Mouse (Mus musculus) adrenal gland (tissue): Measurements from ENCODE around the gene Rad51b.

Experiments used
- intact Hi-C: fragments of 180-260 bp; cut with DNase I; formaldehyde crosslinking; loops from one replicate; pipeline ENCODE4 v1.15.1; 2025

Rad51b gene

GRCm38 (mm10) chr12:79433724-79434442 lies 136.8 kb downstream of the Rad51b start:
- intact Hi-C loops, result no loop called here

- intact Hi-C loops, result no loop called here
These were observed 138.4 kb downstream of the Rad51b start for GRCm38 (mm10) chr12:79435474-79435873.

- intact Hi-C loops, result no loop called here
These were observed 139.0 kb downstream of the Rad51b start for GRCm38 (mm10) chr12:79436035-79436434.

GRCm38 (mm10) chr12:79436892-79437291 lies 139.8 kb downstream of the Rad51b start:
- intact Hi-C loops, result no loop called here

- intact Hi-C loops, result no loop called here
These were observed 140.5 kb downstream of the Rad51b start for GRCm38 (mm10) chr12:79437572-79437971.

- intact Hi-C loops, result no loop called here
These were observed 142.9 kb downstream of the Rad51b start for GRCm38 (mm10) chr12:79439961-79440360.

- intact Hi-C loops, result no loop called here
These were observed 144.3 kb downstream of the Rad51b start for GRCm38 (mm10) chr12:79441210-79442005.

- intact Hi-C loops, result no loop called here
These were observed 145.0 kb downstream of the Rad51b start for GRCm38 (mm10) chr12:79442126-79442525.

- intact Hi-C loops, result no loop called here
These were observed 145.8 kb downstream of the Rad51b start for GRCm38 (mm10) chr12:79442836-79443390.

GRCm38 (mm10) chr12:79444646-79445045 lies 147.6 kb downstream of the Rad51b start:
- intact Hi-C loops, result no loop called here

- intact Hi-C loops, result no loop called here
These were observed 150.0 kb downstream of the Rad51b start for GRCm38 (mm10) chr12:79447039-79447438.

- intact Hi-C loops, result no loop called here
These were observed 152.8 kb downstream of the Rad51b start for GRCm38 (mm10) chr12:79449817-79450411.

- intact Hi-C loops, result no loop called here
These were observed 155.8 kb downstream of the Rad51b start for GRCm38 (mm10) chr12:79452882-79453281.

GRCm38 (mm10) chr12:79454017-79454416 lies 156.9 kb downstream of the Rad51b start:
- intact Hi-C loops, result no loop called here

GRCm38 (mm10) chr12:79455061-79455847 lies 158.2 kb downstream of the Rad51b start:
- intact Hi-C loops, result no loop called here

- intact Hi-C loops, result no loop called here
These were observed 158.7 kb downstream of the Rad51b start for GRCm38 (mm10) chr12:79455848-79456164.

- intact Hi-C loops, result no loop called here
These were observed 159.2 kb downstream of the Rad51b start for GRCm38 (mm10) chr12:79456251-79456650.

GRCm38 (mm10) chr12:79463371-79463770 lies 166.3 kb downstream of the Rad51b start:
- intact Hi-C loops, result no loop called here

GRCm38 (mm10) chr12:79470113-79470512 lies 173.0 kb downstream of the Rad51b start:
- intact Hi-C loops, result no loop called here

GRCm38 (mm10) chr12:79471868-79472267 lies 174.8 kb downstream of the Rad51b start:
- intact Hi-C loops, result no loop called here

GRCm38 (mm10) chr12:79476413-79477046 lies 179.4 kb downstream of the Rad51b start:
- intact Hi-C loops, result no loop called here
